Mouse (Mus musculus) liver, adult (tissue): Measurements from ENCODE around the gene Slc6a5.

Source experiments
- GATA4 ChIP-seq: IDR thresholded peaks from 2 replicates; pipeline ENCODE4 v1.6.1; 2014; ENCODE audit warnings: mild to moderate bottlenecking, low read length; ENCODE audit not compliant: insufficient replicate concordance

Slc6a5 gene

DNA sequence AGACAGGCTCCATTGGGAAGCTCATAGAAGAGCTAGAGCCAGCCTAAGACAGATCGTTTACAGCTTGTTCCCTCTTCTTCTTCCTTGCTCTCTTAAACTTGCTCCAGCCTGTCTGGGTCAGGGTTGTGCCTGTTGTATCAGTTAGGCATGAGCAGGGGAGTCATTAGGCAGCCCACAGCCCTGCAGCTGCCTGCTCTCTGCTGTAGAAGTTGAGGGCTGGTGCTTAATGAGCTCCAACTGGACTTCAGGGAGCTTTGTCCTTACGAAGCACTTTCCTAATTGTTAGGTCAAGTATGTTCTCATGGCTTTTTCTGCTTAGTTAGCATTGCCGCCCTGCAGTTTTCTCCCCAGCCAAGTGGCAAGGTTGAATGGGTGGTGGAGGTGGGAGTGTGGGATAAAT, 32.1 kb downstream of the Slc6a5 start:
- TF ChIP-seq GATA4: no peak

GRCm38 (mm10) chr7:49942490-49942889, 32.5 kb downstream of the Slc6a5 start:
- no peak for TF ChIP-seq GATA4

GRCm38 (mm10) chr7:49946691-49947090, 36.7 kb downstream of the Slc6a5 start:
- no peak for TF ChIP-seq GATA4

DNA sequence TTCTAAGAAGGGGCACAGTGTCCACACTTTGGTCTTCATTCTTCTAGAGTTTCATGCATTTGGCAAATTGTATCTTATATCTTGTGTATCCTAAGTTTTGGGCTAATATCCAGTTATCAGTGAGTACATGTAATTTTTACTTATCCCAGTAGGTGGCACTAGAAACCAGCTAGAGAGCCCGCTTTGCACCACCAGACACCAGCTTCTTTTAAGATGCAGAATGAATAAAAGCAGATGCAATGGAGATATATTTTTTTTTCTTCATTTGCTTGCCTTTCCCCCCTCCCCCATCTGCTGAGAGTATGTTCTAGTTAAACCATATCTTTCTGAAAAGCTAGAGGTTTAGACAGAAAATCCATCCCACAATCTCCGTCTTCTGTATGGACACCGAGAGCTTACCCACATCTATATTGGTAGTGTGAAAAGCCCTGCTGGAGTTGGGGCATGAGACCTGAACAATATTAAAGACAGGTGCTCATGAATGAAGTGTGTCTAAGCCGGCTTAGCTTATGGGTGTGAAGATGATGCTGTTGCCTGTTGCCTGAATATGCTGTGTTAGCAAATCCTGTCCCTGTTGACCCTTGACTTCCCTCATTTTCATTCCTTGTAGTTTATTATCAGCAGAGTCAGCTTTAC, 43.7 kb downstream of the Slc6a5 start:
- TF ChIP-seq GATA4: no peak

- no peak for TF ChIP-seq GATA4
Measured at GRCm38 (mm10) chr7:49954834-49955233, 44.9 kb downstream of the Slc6a5 start.

GRCm38 (mm10) chr7:49957142-49957541, 47.2 kb downstream of the Slc6a5 start:
- TF ChIP-seq GATA4: no peak

DNA sequence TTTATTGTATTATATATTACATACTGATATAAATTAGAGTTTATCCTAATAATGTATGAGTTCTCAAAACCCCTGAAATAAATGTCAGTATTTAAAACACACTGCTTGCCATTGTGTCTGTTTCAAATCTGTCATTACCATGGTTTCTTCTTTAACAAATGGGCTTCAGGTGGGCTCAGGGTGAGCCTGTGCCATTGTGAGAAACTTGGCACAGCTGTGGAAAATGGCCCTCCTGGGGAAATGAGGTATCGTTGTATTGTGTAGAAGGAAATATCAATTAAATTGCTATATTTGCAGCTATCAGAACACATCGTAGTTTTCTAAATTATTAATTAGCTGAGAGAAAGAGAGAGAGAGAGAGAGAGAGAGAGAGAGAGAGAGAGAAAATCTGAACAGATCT, 53.8 kb downstream of the Slc6a5 start:
- TF ChIP-seq GATA4: no peak

DNA sequence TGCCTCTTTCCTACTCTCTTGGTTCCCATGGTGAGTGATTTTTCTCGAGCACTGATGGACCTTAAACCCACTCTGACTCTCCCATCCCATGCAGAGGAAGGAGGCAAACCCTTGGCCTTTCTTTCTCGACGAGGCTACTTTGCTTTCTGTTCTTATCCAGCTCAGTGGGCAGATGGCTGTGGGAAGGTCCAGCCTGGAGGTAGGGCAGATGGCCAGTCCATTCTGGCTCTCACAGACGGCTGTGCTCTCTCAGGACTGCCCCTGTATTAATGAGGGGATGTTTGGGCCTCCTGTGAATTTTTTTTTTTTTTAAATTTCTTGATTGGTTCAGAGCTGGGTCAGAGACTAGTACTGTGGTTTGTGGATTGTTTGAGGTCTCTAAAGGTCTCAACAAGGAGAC, 59.6 kb downstream of the Slc6a5 start:
- TF ChIP-seq GATA4: no peak

- no peak for TF ChIP-seq GATA4
Measured at GRCm38 (mm10) chr7:49974841-49975440, 65.0 kb downstream of the Slc6a5 start, which contains the start of gene Nell1. TSS of gene Nell1 (plus strand) at chr7:49974864.

DNA sequence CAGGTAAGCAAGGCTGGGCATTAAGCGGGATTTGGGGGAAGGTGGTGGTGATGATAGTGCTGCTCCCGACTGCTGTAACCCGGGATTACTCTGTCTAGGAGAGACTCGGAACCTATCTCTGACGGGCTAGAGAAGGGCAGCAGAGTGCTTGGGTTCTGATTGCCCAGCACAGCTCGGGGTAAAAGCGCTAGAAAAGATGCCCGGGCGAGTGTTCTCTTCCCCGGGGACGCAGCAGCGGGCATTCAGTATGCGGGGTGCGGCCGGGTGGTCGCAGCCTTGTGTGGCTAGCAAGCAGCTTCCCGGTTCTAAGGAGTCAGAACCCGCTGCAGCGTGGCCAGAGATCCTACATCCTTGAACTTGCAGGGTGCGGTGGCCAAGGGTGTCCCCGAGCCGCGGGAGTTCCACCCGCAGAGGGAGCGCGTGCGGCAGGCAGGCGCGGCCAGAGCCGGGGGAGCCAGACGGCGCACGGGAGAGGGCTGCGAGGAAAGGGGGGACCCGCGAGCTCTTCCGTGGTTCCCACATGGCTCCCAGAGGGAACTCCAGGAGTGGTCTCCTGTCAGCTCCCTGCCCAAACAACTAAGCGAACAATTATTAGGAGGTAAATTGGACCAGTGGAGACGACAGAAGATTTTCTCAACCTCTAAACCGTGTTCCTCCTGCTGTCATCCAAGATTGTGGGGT, 65.6 kb downstream of the Slc6a5 start:
- no peak for TF ChIP-seq GATA4

DNA sequence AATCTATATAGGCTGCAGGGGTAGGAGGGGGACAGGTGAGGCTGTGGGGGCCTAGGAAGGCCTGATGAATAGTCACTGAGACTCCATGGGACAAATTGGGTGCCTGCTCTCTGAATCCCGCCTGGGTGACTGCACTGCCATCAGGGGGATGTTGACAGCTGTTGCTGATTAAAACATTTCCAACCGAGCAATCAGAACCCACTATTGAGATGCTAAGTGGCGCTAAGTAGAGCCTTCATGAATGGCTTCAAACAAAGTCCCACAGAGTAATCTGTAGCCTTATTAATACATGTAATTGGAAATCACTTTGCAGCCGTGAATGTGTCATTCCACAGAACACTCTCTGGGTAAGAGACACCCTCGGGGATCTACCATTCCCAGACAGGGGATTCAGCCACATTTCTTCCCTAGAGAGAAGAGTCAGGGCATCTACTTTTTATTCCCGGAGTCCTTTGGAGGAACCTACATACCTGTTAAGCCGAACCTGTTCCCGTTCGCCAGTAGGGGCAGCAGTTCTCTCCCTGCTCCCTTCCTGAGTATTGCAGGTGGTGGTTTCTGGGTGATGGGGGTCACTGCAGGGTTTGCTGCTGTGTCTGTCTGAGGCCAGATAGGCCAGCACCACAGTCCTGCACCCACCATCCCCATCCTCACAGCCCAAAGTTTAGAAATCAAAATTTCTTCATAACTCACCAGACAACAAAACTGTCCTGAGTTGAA, 71.7 kb downstream of the Slc6a5 start:
- TF ChIP-seq GATA4: no peak

- TF ChIP-seq GATA4: no peak
Measured at GRCm38 (mm10) chr7:49984698-49985097, 74.8 kb downstream of the Slc6a5 start.

DNA sequence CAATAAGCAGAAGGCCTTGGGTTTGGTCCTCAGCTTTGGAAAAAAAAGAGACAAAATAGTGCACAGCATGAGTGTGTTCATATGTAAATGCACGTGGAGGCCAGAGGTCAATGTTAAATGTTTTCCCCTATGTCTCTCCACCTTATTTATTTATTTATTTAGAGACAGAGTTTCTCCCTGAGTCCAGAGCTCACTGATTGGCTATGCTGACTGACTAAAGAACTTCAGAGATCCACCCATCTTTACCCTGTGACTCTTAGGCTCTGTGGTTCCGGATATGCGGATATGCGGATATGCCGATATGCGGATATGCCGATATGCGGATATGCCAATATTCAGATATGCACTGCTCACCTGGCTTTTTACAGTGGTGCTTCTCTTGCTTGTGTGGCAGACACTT, 76.0 kb downstream of the Slc6a5 start:
- TF ChIP-seq GATA4: no peak

DNA sequence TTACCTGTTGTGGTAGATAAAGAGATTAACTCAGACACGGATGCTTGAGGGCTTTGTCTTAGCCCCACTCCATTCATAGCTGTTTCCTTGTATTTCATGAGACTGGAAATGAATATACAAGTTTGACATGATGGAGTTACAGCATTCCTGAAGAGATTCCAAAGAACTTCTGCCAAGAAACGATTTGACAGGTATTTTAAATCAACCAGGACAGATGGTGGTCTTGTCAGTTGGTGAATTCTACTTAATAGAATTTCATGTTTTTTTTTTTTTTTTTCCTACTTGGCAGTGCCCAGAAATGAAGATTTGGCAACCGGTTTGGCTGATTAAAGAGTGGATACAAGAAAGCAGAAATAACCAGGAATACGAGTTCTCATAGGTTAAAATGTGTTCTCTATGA, 89.4 kb downstream of the Slc6a5 start:
- no peak for TF ChIP-seq GATA4

- no peak for TF ChIP-seq GATA4
Measured at GRCm38 (mm10) chr7:50005268-50005667, 95.3 kb downstream of the Slc6a5 start.
